ENCODE assay signal across 11 mouse cellular contexts in genomic region chr6:90505906-90506305, GRCm38 (mm10). TPM values are rescaled to one million over a fixed set of nuclear protein-coding genes. Genes with fewer than 3 reads are reported as not detected.
DNase-seq lines count a peak whose midpoint lies in the region; ATAC-seq and TF ChIP-seq lines count a peak whose summit lies in the region.
"Had no signal": no experiment of that assay in that cellular context is flagged by ENCODE, and none has a peak within 500 bp of the region (broad histone marks: within the 10 kb centered on the region; RNA-seq: fewer than 3 reads in every experiment).

No protein-coding gene starts in this region.

- no peak overlapping the region for H3K9ac ChIP-seq in kidney, postnatal 0 days (ENCODE audit: low read depth, low read length)
- no peak overlapping the region for H3K9ac ChIP-seq in stomach, embryonic 15.5 days
- H3K9ac ChIP-seq: embryonic facial prominence, embryonic 12.5 days had no signal

- H3K36me3 ChIP-seq in kidney, postnatal 0 days (ENCODE audit: insufficient read depth, low read length), result no peaks in the 10 kb centered on the region
- H3K36me3 ChIP-seq in stomach, embryonic 15.5 days, result no peaks in the 10 kb centered on the region
- H3K36me3 ChIP-seq: embryonic facial prominence, embryonic 12.5 days had no signal

- H3K4me3 ChIP-seq in kidney, postnatal 0 days (replicated peaks; ENCODE audit: low read depth, low read length), result no peak overlapping the region
- H3K4me3 ChIP-seq in stomach, embryonic 15.5 days (replicated peaks), result no peak overlapping the region
- H3K4me3 ChIP-seq: embryonic facial prominence, embryonic 12.5 days had no signal

- 37% methylated on average over 6 of the region's 6 CpGs for WGBS in kidney, postnatal 0 days
- WGBS in stomach, embryonic 15.5 days, result 26% methylated on average over 6 of the region's 6 CpGs

- no peak for TF ChIP-seq CTCF in kidney, postnatal 0 days (IDR thresholded peaks at IDR 0.05; ENCODE audit: low read depth)

- H3K9me3 ChIP-seq in kidney, postnatal 0 days (replicated peaks; ENCODE audit: low read length), result no peaks in the 10 kb centered on the region
- no peaks in the 10 kb centered on the region for H3K9me3 ChIP-seq in stomach, embryonic 15.5 days
- H3K9me3 ChIP-seq: embryonic facial prominence, embryonic 12.5 days had no signal

- H3K4me1 ChIP-seq in kidney, postnatal 0 days (replicated peaks; ENCODE audit: insufficient read depth, low read length), result peaks cover 19% of the 10 kb centered on the region
- H3K4me1 ChIP-seq in stomach, embryonic 15.5 days, result peaks cover 29% of the 10 kb centered on the region

- ATAC-seq in kidney, postnatal 0 days (replicated peaks; ENCODE audit: low FRiP score, low read depth), result no peak
- ATAC-seq in stomach, embryonic 15.5 days (ENCODE audit: insufficient read depth, low FRiP score, low read depth), result no peak

- peak overlapping the region; percentile 80; the same call in 1 of the 2 replicates for H3K27ac ChIP-seq in kidney, postnatal 0 days
- H3K27ac ChIP-seq in stomach, embryonic 15.5 days, result peak overlapping the region; percentile 28
- H3K27ac ChIP-seq: embryonic facial prominence, embryonic 12.5 days had no signal

- no peak overlapping the region for H3K4me2 ChIP-seq in kidney, postnatal 0 days (ENCODE audit: low read length)
- no peak overlapping the region for H3K4me2 ChIP-seq in stomach, embryonic 15.5 days
- H3K4me2 ChIP-seq: embryonic facial prominence, embryonic 12.5 days had no signal

- peak; percentile 95 for DNase-seq in heart, adult 11 months
- DNase-seq in heart, postnatal 25 days (ENCODE audit: low spot score), result no peak
- peak; percentile 51 for DNase-seq in ovary, adult 18-20 months (ENCODE audit: low spot score)
- no peak for DNase-seq in ovary, postnatal 10 days (ENCODE audit: low spot score)
- DNase-seq in kidney, postnatal 0 days (ENCODE audit: low spot score), result peak; percentile 44
- DNase-seq in spleen, adult 18-20 months, result no peak
- no peak for DNase-seq in urinary bladder, postnatal 25 days (ENCODE audit: low spot score)
- DNase-seq: adrenal gland, postnatal 25 days had no signal

- intact Hi-C loops in heart, postnatal 25 days (cut with DNase I), result no loop called here

- H3K27me3 ChIP-seq in kidney, postnatal 0 days (ENCODE audit: insufficient read depth, low read length), result no peaks in the 10 kb centered on the region
- H3K27me3 ChIP-seq in stomach, embryonic 15.5 days (replicated peaks), result no peaks in the 10 kb centered on the region

RNA-seq across cellular contexts. Expression of gene Aldh1l1, which starts 19.7 kb away (rescaled TPM):
- 1 to 10 TPM; 1.5 to 2.3 TPM for total RNA-seq in heart, postnatal 25 days (2021)
- polyA plus RNA-seq in kidney, postnatal 0 days (2015; fragmentation: Nextera tagmentation; extraction: Ambion mirVana), result 42.8 and 47.1 TPM in 2 replicates
- 10.1 and 10.5 TPM in 2 replicates for polyA plus RNA-seq in stomach, embryonic 15.5 days (2015; fragmentation: Nextera tagmentation; extraction: Ambion mirVana)

RNA-seq across cellular contexts. Expression of gene Klf15, which starts 43.5 kb away (rescaled TPM):
- 10 to 100 TPM; 45.1 to 56.9 TPM for total RNA-seq in heart, postnatal 25 days (2021)
- polyA plus RNA-seq in kidney, postnatal 0 days (2015; fragmentation: Nextera tagmentation; extraction: Ambion mirVana), result 17.1 and 20.8 TPM in 2 replicates
- 11.5 and 13.5 TPM in 2 replicates for polyA plus RNA-seq in stomach, embryonic 15.5 days (2015; fragmentation: Nextera tagmentation; extraction: Ambion mirVana)
- total RNA-seq: CH12.LX had no signal

Comparison
In these comparisons a context has a peak if more than half of its experiments do, and no peak if none do; other contexts are left out.
1. DNase-seq: peak in heart, adult 11 months (single experiment), ovary, adult 18-20 months (single experiment) and kidney, postnatal 0 days (single experiment); none in heart, postnatal 25 days (single experiment), ovary, postnatal 10 days (single experiment), spleen, adult 18-20 months (0 of 2) and urinary bladder, postnatal 25 days (single experiment).